Mouse (Mus musculus) NIH3T3 (cell line): ENCODE results near the gene Col1a2.
A peak's percentile ranks its signal among the peaks of the same experiment; 100 is the strongest.

Source experiments
- DNase-seq: peaks from one replicate; pipeline ENCODE4 v3.0.0-alpha.2; 2012; ENCODE audit warnings: low read depth

The Col1a2 gene

DNA sequence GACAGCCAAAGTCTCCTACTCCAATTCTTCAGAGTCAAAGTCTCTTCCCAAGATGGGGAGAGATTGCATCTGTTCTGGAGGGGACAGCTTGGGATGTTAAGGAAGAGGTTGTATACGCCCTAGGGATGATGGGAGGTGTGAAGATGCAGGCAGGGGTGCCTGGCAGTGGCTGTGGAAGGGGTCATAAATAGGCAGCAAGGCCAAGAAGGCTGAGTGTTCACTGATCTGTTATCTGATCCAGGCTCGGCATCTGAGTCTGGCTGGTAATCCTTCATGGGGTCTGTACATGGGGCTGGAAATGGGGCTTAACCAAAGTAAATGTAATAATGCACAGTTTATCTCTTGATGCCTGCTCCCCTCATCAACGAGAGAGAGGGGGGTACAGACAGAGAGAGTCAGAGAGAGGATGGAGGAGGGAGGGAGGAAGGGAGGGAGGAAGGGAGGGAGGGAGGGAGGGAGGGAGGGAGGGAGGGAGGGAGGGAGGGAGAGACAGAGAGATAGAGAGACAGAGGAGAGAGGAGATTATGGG, at the start of gene Col1a2:
TSS of gene Col1a2 (plus strand) at position 212 of the 529 bp plus-strand sequence.
- DNase-seq: no peak

DNA sequence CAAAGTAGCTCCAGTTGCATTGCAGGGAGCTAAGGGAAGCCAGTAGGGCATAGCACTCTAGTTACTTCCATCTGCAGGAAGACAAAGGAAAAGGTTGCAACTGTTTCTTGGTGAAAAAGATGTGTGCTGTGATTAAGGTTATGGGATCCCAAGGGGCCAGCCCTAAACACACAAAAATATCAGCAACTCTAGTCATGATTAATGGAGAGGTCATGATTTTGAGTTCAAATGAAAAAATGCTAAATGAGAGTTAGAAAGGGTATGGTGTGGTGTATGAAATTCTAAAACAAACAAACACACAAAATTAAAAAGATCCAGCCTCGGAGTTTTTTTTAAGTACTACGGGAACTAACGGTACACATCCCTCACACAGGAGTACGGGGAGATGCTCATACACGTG, 49.1 kb upstream of the Col1a2 start:
- peak; percentile 68 for DNase-seq

DNA sequence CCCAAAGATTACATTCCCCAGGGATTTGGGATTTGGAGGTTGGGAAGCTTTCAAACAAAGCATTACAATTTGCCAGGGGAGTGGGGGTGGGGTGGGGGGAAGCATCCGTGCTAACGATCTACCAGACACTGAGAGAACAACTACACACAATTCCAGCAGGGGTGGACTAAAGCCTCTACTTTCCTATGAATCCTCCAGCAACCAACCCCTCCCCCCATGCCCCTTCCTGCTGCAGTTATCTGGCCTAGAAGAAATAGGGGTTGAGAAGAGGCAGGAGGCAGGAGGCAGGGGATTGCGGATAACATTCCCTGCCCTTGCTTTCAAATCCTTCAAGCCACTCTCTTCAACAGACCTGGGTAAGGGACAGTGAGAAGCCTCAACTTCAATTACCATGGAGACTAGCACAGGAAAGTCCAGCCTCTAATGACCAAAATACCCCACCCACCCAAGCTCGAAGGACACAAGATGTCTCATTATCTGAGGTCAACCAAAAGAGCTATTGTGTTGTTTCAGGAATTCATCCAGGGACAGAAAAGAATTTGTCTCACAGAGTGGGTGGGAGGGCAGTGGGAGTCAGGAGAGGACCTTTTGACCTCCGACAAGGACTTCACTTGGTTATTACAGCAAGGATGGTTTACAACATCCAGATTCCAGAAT, 48.5 kb upstream of the Col1a2 start:
- peak; percentile 77 for DNase-seq

GRCm38 (mm10) chr6:4456691-4457447, 47.7 kb upstream of the Col1a2 start:
- peak; percentile 80 for DNase-seq

DNA sequence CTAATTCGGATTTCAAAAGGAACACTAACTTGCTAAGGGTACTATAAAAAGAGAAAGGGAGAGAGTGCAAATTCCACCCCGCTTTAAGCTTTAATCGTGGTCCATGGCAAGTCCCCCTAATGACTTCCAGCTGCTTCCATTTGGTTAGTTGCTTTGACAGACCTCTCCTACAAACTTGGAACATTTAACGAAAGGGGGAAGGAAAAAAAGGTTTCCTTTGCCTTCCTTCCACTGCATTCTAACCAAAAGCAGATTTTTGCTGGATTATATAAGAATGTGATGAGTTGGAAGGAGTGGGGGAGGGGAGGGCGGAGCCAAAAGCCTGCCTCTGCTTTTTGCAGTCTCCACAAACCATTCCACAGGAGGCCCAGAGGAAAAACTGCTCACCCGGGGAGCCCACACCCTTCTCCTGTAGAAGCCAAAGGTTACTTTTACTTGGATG, 47.0 kb upstream of the Col1a2 start:
- DNase-seq: peak; percentile 98

DNA sequence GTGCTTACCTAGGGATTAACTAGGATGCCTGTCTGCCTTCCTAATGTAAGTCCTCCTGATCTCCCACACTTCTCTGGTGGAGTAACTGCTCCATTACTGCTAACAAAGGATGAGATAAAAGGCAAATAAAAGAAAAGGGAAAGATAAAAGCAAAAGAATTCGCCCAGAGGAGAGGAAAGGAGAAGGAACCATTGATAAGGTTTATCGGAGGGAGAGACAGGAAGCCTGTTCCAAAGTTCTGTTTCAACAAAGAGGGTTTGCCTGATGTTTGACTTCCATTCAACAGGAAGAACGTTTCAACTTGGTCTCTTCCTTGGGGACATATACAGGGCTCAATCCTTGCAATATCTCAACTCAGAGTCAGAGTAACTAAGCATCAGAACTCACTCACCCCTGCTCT, 39.3 kb upstream of the Col1a2 start:
- no peak for DNase-seq

- DNase-seq: no peak
These were observed 21.1 kb upstream of the Col1a2 start for GRCm38 (mm10) chr6:4483577-4483936.

DNA sequence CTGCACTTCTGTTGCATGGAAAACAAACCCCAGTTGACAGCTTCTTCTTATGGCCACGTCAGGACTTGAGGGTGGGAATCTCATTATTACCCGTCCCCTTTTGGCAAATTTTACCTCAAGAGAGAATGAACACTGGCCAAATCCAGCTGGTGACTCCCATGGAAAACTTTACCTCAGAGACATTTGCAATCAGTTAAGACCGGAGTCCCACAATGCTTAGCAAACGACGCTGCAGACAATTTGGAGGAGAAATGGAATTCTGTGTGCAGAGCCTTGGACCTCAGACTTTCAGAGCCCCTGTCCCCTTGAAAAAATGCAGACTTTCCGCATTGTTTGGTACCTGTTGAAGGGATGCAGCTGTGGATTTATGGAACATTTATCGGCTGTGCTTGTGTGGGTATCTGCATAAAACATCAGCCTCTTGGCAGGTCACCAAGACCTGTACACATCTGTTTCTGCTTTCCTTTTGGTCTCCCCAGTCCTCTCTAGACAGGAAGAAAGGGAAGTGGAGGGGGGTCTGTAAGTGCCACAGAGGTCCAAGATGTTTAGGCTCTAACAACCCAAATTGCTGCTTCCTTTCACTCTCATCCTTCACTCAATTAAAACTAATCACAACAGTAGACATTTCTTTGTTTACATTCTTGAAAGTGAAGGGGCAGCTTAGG, 20.5 kb upstream of the Col1a2 start:
- DNase-seq: peak; percentile 88

- DNase-seq: peak; percentile 99
These were observed 16.3 kb upstream of the Col1a2 start for GRCm38 (mm10) chr6:4488349-4488748.

GRCm38 (mm10) chr6:4488966-4489365, 15.6 kb upstream of the Col1a2 start:
- DNase-seq: no peak

DNA sequence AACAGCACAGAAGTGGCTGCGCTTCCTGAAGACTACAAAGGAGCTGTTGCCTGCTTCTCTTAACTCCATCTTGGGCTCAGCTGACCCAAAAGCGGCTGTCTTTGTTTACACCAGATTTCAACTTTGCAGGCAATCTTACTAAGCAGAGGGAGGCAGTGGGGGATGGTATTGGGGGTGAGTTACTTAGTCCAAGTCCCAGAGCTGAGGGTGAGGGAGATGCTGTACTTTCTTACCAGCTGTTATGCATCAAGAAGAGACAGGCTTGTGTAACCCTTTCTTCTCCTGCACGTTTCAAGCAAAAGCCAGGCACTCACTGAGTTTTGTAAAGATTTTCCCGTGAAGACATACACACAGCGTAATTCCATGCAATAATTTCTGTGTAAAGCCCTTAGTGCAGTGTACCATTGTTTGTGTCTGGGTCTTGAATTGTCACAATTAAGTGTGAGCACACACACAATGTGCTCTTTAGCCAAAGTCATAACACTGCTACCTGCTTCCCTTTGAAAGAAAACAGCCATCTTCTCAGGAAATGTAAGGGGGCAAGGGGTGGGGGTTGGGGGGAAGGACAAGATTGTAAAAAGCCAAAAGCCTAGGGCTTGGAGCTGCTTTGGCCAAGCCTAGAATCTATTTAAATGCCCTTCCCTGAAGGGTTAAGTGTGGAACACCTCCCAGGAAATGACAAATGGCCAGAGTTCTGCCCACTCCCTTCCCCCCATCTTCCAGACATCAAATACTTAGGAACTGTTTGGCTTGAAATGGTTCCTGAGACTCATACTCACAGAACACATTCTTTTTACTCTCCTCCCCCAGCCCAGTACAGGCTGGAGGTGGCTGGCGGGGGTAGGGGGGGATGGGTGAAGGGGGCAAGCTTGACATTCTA, 15.0 kb upstream of the Col1a2 start:
- DNase-seq: peak; percentile 98

DNA sequence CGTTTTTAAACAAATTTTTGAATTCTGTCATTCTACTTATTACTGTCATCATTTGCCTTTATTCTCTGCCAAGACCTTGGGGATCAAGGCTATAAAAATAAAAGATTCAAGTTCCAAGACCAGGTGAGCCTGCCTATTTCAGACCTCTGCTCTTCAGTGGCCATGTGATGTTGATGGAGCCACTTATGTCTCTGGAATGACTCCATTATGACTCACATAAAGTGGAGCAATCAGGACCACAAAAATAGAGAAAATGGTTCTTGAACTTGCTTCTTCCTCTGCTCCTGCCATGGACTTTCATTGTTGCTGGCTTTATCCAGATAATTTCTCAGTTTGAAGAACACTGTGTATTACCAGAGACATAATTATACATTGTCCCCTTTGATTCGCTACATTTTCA, 10.9 kb upstream of the Col1a2 start:
- peak; percentile 64 for DNase-seq

DNA sequence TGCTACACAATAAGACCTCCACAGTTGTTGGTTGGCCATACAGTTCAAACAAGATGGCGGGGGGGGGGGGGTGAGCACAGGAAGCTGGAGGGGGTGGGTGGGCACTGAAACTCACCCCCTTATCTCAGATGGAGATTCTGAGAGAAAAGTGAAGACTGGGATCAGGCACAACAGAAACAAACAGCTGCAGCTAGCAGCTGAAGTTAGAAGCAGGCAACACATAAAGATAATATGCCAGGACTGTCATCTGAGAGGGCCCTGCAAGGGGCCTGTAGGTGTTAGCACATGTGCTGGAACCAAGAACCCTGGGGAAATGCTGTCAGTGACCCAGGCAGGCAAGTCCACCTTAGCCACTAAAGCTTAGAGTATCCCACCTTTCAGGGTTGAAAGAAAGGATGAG, 8.2 kb upstream of the Col1a2 start:
- DNase-seq: no peak

DNA sequence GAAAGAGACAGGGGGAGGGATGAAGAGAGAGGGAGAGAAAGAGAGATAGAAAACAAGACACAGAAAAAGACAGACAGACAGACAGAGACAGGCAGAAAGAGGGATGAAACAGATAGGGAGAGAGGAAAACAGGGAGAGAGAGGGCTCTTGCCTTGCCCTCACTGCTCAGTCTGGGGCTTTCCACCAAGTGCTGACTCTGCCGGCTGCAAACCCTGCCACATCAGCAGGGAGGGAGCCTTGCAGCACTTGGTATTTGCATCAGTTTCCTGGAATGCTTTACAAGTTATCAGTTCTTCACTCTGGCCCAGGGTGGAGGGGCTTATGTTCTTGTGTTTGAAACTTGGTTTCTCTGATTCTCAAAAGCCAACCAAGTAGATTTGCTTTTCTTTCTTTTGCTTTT, 1.5 kb upstream of the Col1a2 start:
- peak; percentile 83 for DNase-seq

GRCm38 (mm10) chr6:4505158-4505997, 764 bp downstream of the Col1a2 start:
- peak; percentile 97 for DNase-seq

DNA sequence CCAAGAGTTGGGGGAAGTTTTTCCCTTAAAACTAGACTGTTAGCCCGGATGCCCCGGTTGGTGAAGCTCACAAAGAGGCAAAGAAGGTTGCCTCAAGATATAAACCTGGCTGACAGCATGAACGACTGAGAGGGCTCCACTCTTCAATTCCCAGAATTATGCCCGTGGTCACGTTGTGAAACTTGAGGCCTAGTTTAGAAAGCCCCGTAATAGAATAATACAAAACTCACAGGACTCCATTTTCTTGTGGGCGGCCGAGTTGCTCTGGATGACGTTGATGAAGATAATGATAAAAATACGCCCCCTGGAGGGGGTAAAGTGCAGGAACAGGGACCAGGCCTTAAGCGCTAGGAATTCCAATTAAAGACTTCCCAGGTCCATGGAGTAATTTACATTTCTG, 1.5 kb downstream of the Col1a2 start:
- DNase-seq: peak; percentile 93

DNA sequence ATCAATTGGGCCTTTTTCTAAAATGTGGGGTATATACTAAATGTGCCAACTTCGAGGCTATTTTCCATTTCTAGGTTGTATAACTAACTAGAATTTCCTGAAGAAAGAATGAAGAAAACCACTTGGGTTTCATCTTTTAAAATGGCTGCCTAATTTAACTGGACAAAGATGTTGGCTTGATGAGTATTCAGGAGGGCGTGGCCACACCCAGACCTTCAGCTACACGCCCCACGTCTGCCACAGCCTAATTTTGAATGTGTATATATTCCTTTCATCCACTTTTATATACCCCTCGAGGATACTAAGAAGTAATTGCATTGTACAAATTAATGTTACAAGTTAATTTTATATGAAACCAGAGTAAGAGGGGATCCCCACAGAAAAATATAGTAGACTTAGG, 2.2 kb downstream of the Col1a2 start:
- DNase-seq: peak; percentile 85

- peak; percentile 64 for DNase-seq
These were observed 2.7 kb downstream of the Col1a2 start for GRCm38 (mm10) chr6:4507323-4507722.

GRCm38 (mm10) chr6:4508279-4508678, 3.7 kb downstream of the Col1a2 start:
- peak; percentile 59 for DNase-seq

- DNase-seq: no peak
These were observed 4.8 kb downstream of the Col1a2 start for GRCm38 (mm10) chr6:4509395-4509794.

DNA sequence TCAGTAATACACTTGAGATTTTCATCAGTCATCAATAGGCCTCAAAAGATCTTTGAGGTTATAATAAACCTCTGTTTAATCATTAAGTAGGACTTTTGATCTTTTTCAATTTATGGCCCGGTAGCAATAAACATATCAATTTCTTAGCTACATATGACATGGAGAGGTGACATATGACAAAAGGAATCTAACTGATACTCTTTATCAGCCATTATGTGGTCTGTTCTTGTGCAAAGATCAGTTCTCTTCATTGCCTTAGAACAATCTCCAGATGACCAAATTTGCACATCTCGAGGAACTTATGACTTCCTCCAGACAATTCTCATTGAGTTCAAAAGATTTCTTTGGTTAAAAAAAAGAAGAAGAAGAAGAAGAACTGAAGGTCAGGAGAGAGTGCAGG, 10.1 kb downstream of the Col1a2 start:
- no peak for DNase-seq
